Mouse (Mus musculus) neural tube, embryonic 13.5 days (tissue): Measurements from ENCODE around the gene Celf1. TPM values are rescaled to one million over a fixed set of nuclear protein-coding genes. Genes with fewer than 3 reads are reported as not detected.
"Not testable (repeated sequence)": the region's sequence is repeated elsewhere in the genome, so short reads cannot be mapped to it uniquely, and the experiment has no call there.

Experiments used
- ATAC-seq: fragments of 200-750 bp; cut with Nextera tagmentation; 2 replicates; pipeline ENCODE4 v1.8.0; 2017; ENCODE audit warnings: low read depth, mild to moderate bottlenecking, moderate TSS enrichment, moderate library complexity
- H3K27ac ChIP-seq: fragments of 300-500 bp; sonication (generic); replicated peaks from 2 replicates; pipeline ENCODE4 v1.5.1; 2015; ENCODE audit warnings: moderate library complexity, mild to moderate bottlenecking, inconsistent platforms
- H3K27me3 ChIP-seq: fragments of 300-500 bp; sonication (generic); 2 replicates; pipeline ENCODE4 v1.6.1; 2015; ENCODE audit warnings: mild to moderate bottlenecking, inconsistent platforms
- H3K36me3 ChIP-seq: fragments of 300-500 bp; sonication (generic); 2 replicates; pipeline ENCODE4 v1.6.1; 2015; ENCODE audit warnings: mild to moderate bottlenecking, inconsistent platforms
- H3K4me1 ChIP-seq: fragments of 300-500 bp; sonication (generic); replicated peaks from 2 replicates; pipeline ENCODE4 v1.6.1; 2015; ENCODE audit warnings: inconsistent platforms
- H3K4me2 ChIP-seq: fragments of 300-500 bp; sonication (generic); 2 replicates; pipeline ENCODE4 v1.6.1; 2015; ENCODE audit warnings: inconsistent platforms, mild to moderate bottlenecking, moderate library complexity
- H3K4me3 ChIP-seq: fragments of 300-500 bp; sonication (generic); 2 replicates; pipeline ENCODE4 v1.5.1; 2015; ENCODE audit warnings: mild to moderate bottlenecking, inconsistent platforms
- H3K9ac ChIP-seq: fragments of 300-500 bp; sonication (generic); 2 replicates; pipeline ENCODE4 v1.6.1; 2015; ENCODE audit warnings: moderate library complexity, mild to moderate bottlenecking, inconsistent platforms
- H3K9me3 ChIP-seq: fragments of 300-500 bp; sonication (generic); 2 replicates; pipeline ENCODE4 v1.6.1; 2016; ENCODE audit warnings: inconsistent platforms
- WGBS: fragments of 180-500 bp; shearing (Covaris S2); methylation state at CpG from one replicate; pipeline ENCODE4 v1.1.7; 2015; 5-methylcytosine and 5-hydroxymethylcytosine counted together
- polyA plus RNA-seq: library from polyadenylated mRNA; unstranded; fragments of >200 nt; fragmentation: Nextera tagmentation; extraction: Ambion mirVana; gene quantifications from 2 replicates; pipeline ENCODE4 v1.2.1, GENCODE M21; 2015

Gene Celf1
- polyA plus RNA-seq = 104 and 112 TPM in 2 replicates

GRCm38 (mm10) chr2:90940233-90941229 is at the start of gene Celf1:
Celf1 (plus strand) TSS chr2:90940382.
- peak within 1 kb of the TSS; percentile 98 for H3K27ac ChIP-seq
- H3K4me3 ChIP-seq = peak within 1 kb of the TSS; percentile 98
- no peaks in the 10 kb centered on the region for H3K27me3 ChIP-seq
- H3K4me2 ChIP-seq = peak within 1 kb of the TSS; percentile 73
- under 1% methylated on average over 88 of the region's 113 CpGs for WGBS
- peak; percentile 97 for ATAC-seq
- no peaks in the 10 kb centered on the region for H3K36me3 ChIP-seq
- no peaks in the 10 kb centered on the region for H3K9me3 ChIP-seq
- H3K4me1 ChIP-seq = peaks cover 44% of the 10 kb centered on the region
- peak within 1 kb of the TSS; percentile 97 for H3K9ac ChIP-seq

GRCm38 (mm10) chr2:90893673-90894298 is 46.4 kb upstream of the Celf1 start:
- no peak for ATAC-seq
- 83% methylated on average over 6 of the region's 6 CpGs for WGBS
- no peak overlapping the region for H3K4me3 ChIP-seq
- no peak overlapping the region for H3K9ac ChIP-seq
- peaks cover 68% of the 10 kb centered on the region for H3K36me3 ChIP-seq
- H3K4me1 ChIP-seq = peaks cover 23% of the 10 kb centered on the region
- H3K4me2 ChIP-seq = no peak overlapping the region
- H3K27me3 ChIP-seq = peaks cover 8% of the 10 kb centered on the region
- H3K27ac ChIP-seq = no peak overlapping the region
- no peaks in the 10 kb centered on the region for H3K9me3 ChIP-seq

GRCm38 (mm10) chr2:90894299-90894677 is 45.9 kb upstream of the Celf1 start:
- H3K27ac ChIP-seq, H3K9ac ChIP-seq, H3K27me3 ChIP-seq, H3K4me3 ChIP-seq, H3K4me2 ChIP-seq, ATAC-seq, H3K9me3 ChIP-seq: not testable (repeated sequence)
- Histone ChIP-seq H3K4me1 (peaks cover 18% of the 10 kb centered on the region), H3K36me3 (peaks cover 73% of the 10 kb centered on the region)
- 93% methylated on average over 3 of the region's 3 CpGs for WGBS

- 92% methylated on average over 2 of the region's 2 CpGs for WGBS
- Histone ChIP-seq H3K27me3 (no peaks in the 10 kb centered on the region), H3K9ac (peak overlapping the region; percentile 97), H3K4me1 (peaks cover 37% of the 10 kb centered on the region), H3K4me2 (peak overlapping the region; percentile 85), H3K36me3 (peaks cover 53% of the 10 kb centered on the region), H3K27ac (0 out of 2 replicates have a peak overlapping the region, but pooled peaks have one; percentile 5), H3K9me3 (no peaks in the 10 kb centered on the region), H3K4me3 (peak overlapping the region; percentile 95)
- no peak for ATAC-seq
Observed at GRCm38 (mm10) chr2:90903398-90903797, 36.8 kb upstream of the Celf1 start.

GRCm38 (mm10) chr2:90904076-90904855 is 35.9 kb upstream of the Celf1 start, which contains the start of the genes Kbtbd4 and Ndufs3:
Kbtbd4 (plus strand) TSS chr2:90904740.
Ndufs3 (minus strand) TSS chr2:90904827.
- Histone ChIP-seq H3K27me3 (no peaks in the 10 kb centered on the region), H3K9me3 (no peaks in the 10 kb centered on the region), H3K4me2 (peak within 1 kb of the TSS; percentile 85), H3K4me3 (peak within 1 kb of the TSS; percentile 95), H3K9ac (peak within 1 kb of the TSS; percentile 97), H3K4me1 (peaks cover 37% of the 10 kb centered on the region), H3K27ac (peak within 1 kb of the TSS; percentile 96), H3K36me3 (peaks cover 53% of the 10 kb centered on the region)
- ATAC-seq = peak; percentile 94
- WGBS = under 1% methylated on average over 43 of the region's 43 CpGs

- Histone ChIP-seq H3K4me1 (peaks cover 37% of the 10 kb centered on the region), H3K27me3 (no peaks in the 10 kb centered on the region), H3K27ac (peak overlapping the region; percentile 96), H3K4me3 (peak overlapping the region; percentile 95), H3K4me2 (peak overlapping the region; percentile 85), H3K9ac (peak overlapping the region; percentile 97), H3K9me3 (no peaks in the 10 kb centered on the region), H3K36me3 (peaks cover 56% of the 10 kb centered on the region)
- peak; percentile 75 for ATAC-seq
- 0% methylated on average over 21 of the region's 21 CpGs for WGBS
Observed at GRCm38 (mm10) chr2:90904856-90905224, 35.3 kb upstream of the Celf1 start.

- H3K27me3 ChIP-seq = no peaks in the 10 kb centered on the region
- no peak overlapping the region for H3K4me3 ChIP-seq
- no peak overlapping the region for H3K4me2 ChIP-seq
- ATAC-seq = no peak
- H3K9ac ChIP-seq = no peak overlapping the region
- H3K27ac ChIP-seq = no peak overlapping the region
- H3K36me3 ChIP-seq = peaks cover 61% of the 10 kb centered on the region
- H3K4me1 ChIP-seq = peaks cover 37% of the 10 kb centered on the region
- no peaks in the 10 kb centered on the region for H3K9me3 ChIP-seq
- 100% methylated on average over 2 of the region's 2 CpGs for WGBS
Observed at GRCm38 (mm10) chr2:90906721-90907120, 33.5 kb upstream of the Celf1 start.

- ATAC-seq = no peak
Observed at GRCm38 (mm10) chr2:90910861-90911260, 29.3 kb upstream of the Celf1 start.

GRCm38 (mm10) chr2:90911668-90912067 is 28.5 kb upstream of the Celf1 start:
- H3K4me3 ChIP-seq = no peak overlapping the region
- H3K27me3 ChIP-seq = no peaks in the 10 kb centered on the region
- H3K9ac ChIP-seq = no peak overlapping the region
- H3K4me2 ChIP-seq = no peak overlapping the region
- peaks cover 69% of the 10 kb centered on the region for H3K36me3 ChIP-seq
- no peak for ATAC-seq
- no peak overlapping the region for H3K27ac ChIP-seq
- WGBS = 88% methylated on average over 1 of the region's 1 CpGs
- H3K9me3 ChIP-seq = no peaks in the 10 kb centered on the region
- H3K4me1 ChIP-seq = peaks cover 40% of the 10 kb centered on the region

More at GRCm38 (mm10) chr2:90910861-90911260, 29.3 kb upstream of the Celf1 start:
- 86% methylated on average over 1 of the region's 1 CpGs for WGBS
- peaks cover 69% of the 10 kb centered on the region for H3K36me3 ChIP-seq
- H3K27ac ChIP-seq = no peak overlapping the region
- no peaks in the 10 kb centered on the region for H3K27me3 ChIP-seq
- no peak overlapping the region for H3K4me3 ChIP-seq
- no peak overlapping the region for H3K9ac ChIP-seq
- H3K9me3 ChIP-seq = no peaks in the 10 kb centered on the region
- H3K4me2 ChIP-seq = no peak overlapping the region
- peaks cover 39% of the 10 kb centered on the region for H3K4me1 ChIP-seq

- H3K4me2 ChIP-seq = no peak overlapping the region
- WGBS = 84% methylated on average over 2 of the region's 2 CpGs
- no peak overlapping the region for H3K4me3 ChIP-seq
- H3K36me3 ChIP-seq = peaks cover 52% of the 10 kb centered on the region
- no peak overlapping the region for H3K9ac ChIP-seq
- H3K27me3 ChIP-seq = no peaks in the 10 kb centered on the region
- ATAC-seq = no peak
- H3K27ac ChIP-seq = no peak overlapping the region; the same call in 1 of the 2 replicates
- H3K9me3 ChIP-seq = no peaks in the 10 kb centered on the region
- H3K4me1 ChIP-seq = peaks cover 42% of the 10 kb centered on the region
Observed at GRCm38 (mm10) chr2:90913671-90914070, 26.5 kb upstream of the Celf1 start.

- ATAC-seq = no peak
Observed at GRCm38 (mm10) chr2:90915516-90915915, 24.7 kb upstream of the Celf1 start.

More at GRCm38 (mm10) chr2:90915516-90915915, 24.7 kb upstream of the Celf1 start:
- H3K9ac ChIP-seq = peak overlapping the region; percentile 90
- 53% methylated on average over 1 of the region's 1 CpGs for WGBS
- H3K9me3 ChIP-seq = no peaks in the 10 kb centered on the region
- H3K36me3 ChIP-seq = peaks cover 33% of the 10 kb centered on the region
- peaks cover 43% of the 10 kb centered on the region for H3K4me1 ChIP-seq
- H3K27ac ChIP-seq = no peak overlapping the region
- H3K27me3 ChIP-seq = no peaks in the 10 kb centered on the region
- H3K4me3 ChIP-seq = 0 out of 2 replicates have a peak overlapping the region, but pooled peaks have one; percentile 7
- H3K4me2 ChIP-seq = peak overlapping the region; percentile 88
